ENCODE assay signal across 8 mouse cellular contexts in genomic region chr6:108417508-108417907, GRCm38 (mm10).
DNase-seq lines count a peak whose midpoint lies in the region; ATAC-seq and TF ChIP-seq lines count a peak whose summit lies in the region.

No protein-coding gene starts in this region.

- ATAC-seq in heart, embryonic 14.5 days (ENCODE audit: insufficient number of reproducible peaks, insufficient read depth, low FRiP score, low read depth): peak; percentile 59; the same call in 1 of the 2 replicates
- peak; percentile 75 for ATAC-seq in kidney, postnatal 0 days (replicated peaks; ENCODE audit: low FRiP score, low read depth)
- peak; percentile 90 for ATAC-seq in neural tube, embryonic 14.5 days (ENCODE audit: low read depth)

- peak; percentile 92 for TF ChIP-seq CTCF in kidney, postnatal 0 days (IDR thresholded peaks at IDR 0.05; ENCODE audit: low read depth)

- H3K9ac ChIP-seq in heart, embryonic 14.5 days (ENCODE audit: low read length): no peak overlapping the region
- H3K9ac ChIP-seq in kidney, postnatal 0 days (ENCODE audit: low read depth, low read length): no peak overlapping the region
- H3K9ac ChIP-seq in neural tube, embryonic 14.5 days (replicated peaks; ENCODE audit: low read depth, low read length): no peak overlapping the region

- no peaks in the 10 kb centered on the region for H3K27me3 ChIP-seq in heart, embryonic 14.5 days (ENCODE audit: control insufficient read depth, insufficient read depth, low read length)
- no peaks in the 10 kb centered on the region for H3K27me3 ChIP-seq in kidney, postnatal 0 days (ENCODE audit: insufficient read depth, low read length)
- no peaks in the 10 kb centered on the region for H3K27me3 ChIP-seq in neural tube, embryonic 14.5 days (ENCODE audit: control insufficient read depth, insufficient read depth, low read length)

- WGBS in heart, embryonic 14.5 days: 33% methylated on average over 8 of the region's 8 CpGs
- 34% methylated on average over 8 of the region's 8 CpGs for WGBS in kidney, postnatal 0 days
- WGBS in neural tube, embryonic 14.5 days: 47% methylated on average over 8 of the region's 8 CpGs

- peak; percentile 42 to 46 for DNase-seq in B cell, adult 2 months
- DNase-seq in R1 (ENCODE audit: low read depth, low spot score): peak; percentile 66
- peak; percentile 64 for DNase-seq in embryo, embryonic 10.5 days (ENCODE audit: low spot score)
- DNase-seq in kidney, postnatal 0 days (ENCODE audit: low spot score): peak; percentile 81
- DNase-seq in lung, adult 18-20 months: peak; percentile 54 to 57
- peak; percentile 24 for DNase-seq in thymus, postnatal 14 days

- H3K36me3 ChIP-seq in heart, embryonic 14.5 days (ENCODE audit: control insufficient read depth, insufficient read depth, low read length): peaks cover 89% of the 10 kb centered on the region
- peaks cover 41% of the 10 kb centered on the region for H3K36me3 ChIP-seq in kidney, postnatal 0 days (ENCODE audit: insufficient read depth, low read length)
- H3K36me3 ChIP-seq in neural tube, embryonic 14.5 days (ENCODE audit: control insufficient read depth, insufficient read depth, low read length): no peaks in the 10 kb centered on the region

- H3K4me3 ChIP-seq in heart, embryonic 14.5 days (ENCODE audit: control insufficient read depth in 1 of 2, insufficient read depth in 1 of 2, low read depth in 1 of 2, low read length in 2 of 2): no peak overlapping the region
- H3K4me3 ChIP-seq in kidney, postnatal 0 days (replicated peaks; ENCODE audit: low read depth, low read length): no peak overlapping the region
- H3K4me3 ChIP-seq in neural tube, embryonic 14.5 days (ENCODE audit: low read depth, low read length): no peak overlapping the region

- no peaks in the 10 kb centered on the region for H3K9me3 ChIP-seq in heart, embryonic 14.5 days (ENCODE audit: control insufficient read depth, low read length)
- no peaks in the 10 kb centered on the region for H3K9me3 ChIP-seq in kidney, postnatal 0 days (replicated peaks; ENCODE audit: low read length)
- no peaks in the 10 kb centered on the region for H3K9me3 ChIP-seq in neural tube, embryonic 14.5 days (ENCODE audit: control insufficient read depth, low read length)

- H3K27ac ChIP-seq in heart, embryonic 14.5 days (replicated peaks in 1 of 2; ENCODE audit: control insufficient read depth in 1 of 2, insufficient read depth in 1 of 2, low read depth in 2 of 2, low read length in 2 of 2): no peak overlapping the region
- H3K27ac ChIP-seq in kidney, postnatal 0 days: no peak overlapping the region
- no peak overlapping the region for H3K27ac ChIP-seq in neural tube, embryonic 14.5 days (ENCODE audit: low read depth, low read length)

- no peaks in the 10 kb centered on the region for H3K4me1 ChIP-seq in heart, embryonic 14.5 days (ENCODE audit: control insufficient read depth in 2 of 2, insufficient read depth in 2 of 2, low read length in 2 of 2)
- H3K4me1 ChIP-seq in kidney, postnatal 0 days (replicated peaks; ENCODE audit: insufficient read depth, low read length): no peaks in the 10 kb centered on the region
- H3K4me1 ChIP-seq in neural tube, embryonic 14.5 days (ENCODE audit: control insufficient read depth, insufficient read depth, low read length): no peaks in the 10 kb centered on the region

- H3K4me2 ChIP-seq in heart, embryonic 14.5 days (ENCODE audit: low read length): no peak overlapping the region
- no peak overlapping the region for H3K4me2 ChIP-seq in kidney, postnatal 0 days (ENCODE audit: low read length)
- H3K4me2 ChIP-seq in neural tube, embryonic 14.5 days (ENCODE audit: low read depth, low read length): no peak overlapping the region

Comparison
In these comparisons a context has a peak if more than half of its experiments do, and no peak if none do; other contexts are left out.
1. DNase-seq: peak in every context shown above with its lines; median percentile 81 in kidney, postnatal 0 days; 66 in R1; 64 in embryo, embryonic 10.5 days; 56 in lung, adult 18-20 months; 44 in B cell, adult 2 months; 24 in thymus, postnatal 14 days.